Mouse (Mus musculus) mouse embryonic stem cell (cell line): ENCODE data around the gene Vps41.

Experiments used
- in situ Hi-C, 2 experiments: fragments of 300-500 bp; cut with MboI; formaldehyde crosslinking; loops; 1 replicate in 1 of 2; 3 replicates in 1 of 2; pipeline ENCODE4 v1.14.3; 2019 to 2020; ENCODE audit warnings: low sequenced_read_pairs in 2 of 2, low pct_unique_long_range_greater_than_20kb in 1 of 2, mixed read lengths in 1 of 2; ENCODE audit not compliant: unreplicated experiment in 1 of 2

Gene Vps41

DNA sequence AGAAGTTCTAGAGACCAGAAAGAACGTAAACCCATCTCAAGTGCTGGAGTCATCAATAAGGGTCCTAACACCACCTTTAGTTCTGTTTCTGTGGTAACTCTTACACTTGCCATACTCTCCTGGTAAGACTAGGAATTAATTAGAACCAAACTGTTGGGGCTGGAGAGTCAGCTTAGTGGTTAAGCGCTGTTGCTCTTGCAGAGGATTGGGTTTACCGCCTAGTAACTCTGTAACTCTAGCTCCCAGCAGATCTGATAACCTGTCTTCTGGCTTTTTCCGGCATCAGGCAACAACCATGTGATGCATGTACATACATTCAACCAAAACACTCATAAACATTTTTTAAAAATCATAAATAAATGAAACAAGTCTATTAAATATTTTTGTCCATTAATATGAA is 72.6 kb downstream of the Vps41 start:
- in situ Hi-C loops = no loop called here

DNA sequence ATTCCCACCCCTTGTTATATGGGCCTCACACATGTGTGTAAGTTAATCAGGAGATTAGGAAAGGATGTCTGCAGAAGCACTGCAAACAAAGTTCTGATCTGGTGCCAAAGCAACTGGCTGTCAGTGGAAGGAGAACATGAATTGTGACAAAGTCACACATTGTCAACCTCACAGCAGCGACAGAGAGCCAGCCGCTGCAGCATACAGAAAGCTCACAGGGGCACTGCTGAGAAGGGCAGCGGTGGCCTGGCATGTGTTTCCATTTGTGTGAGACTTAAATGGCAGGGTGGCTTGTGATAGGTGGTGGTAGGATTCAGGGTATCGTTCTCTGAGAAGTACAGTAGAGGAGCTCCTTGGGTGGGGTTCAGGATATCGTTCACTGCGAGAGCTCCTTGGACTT is 73.0 kb downstream of the Vps41 start:
- in situ Hi-C loops = no loop called here

DNA sequence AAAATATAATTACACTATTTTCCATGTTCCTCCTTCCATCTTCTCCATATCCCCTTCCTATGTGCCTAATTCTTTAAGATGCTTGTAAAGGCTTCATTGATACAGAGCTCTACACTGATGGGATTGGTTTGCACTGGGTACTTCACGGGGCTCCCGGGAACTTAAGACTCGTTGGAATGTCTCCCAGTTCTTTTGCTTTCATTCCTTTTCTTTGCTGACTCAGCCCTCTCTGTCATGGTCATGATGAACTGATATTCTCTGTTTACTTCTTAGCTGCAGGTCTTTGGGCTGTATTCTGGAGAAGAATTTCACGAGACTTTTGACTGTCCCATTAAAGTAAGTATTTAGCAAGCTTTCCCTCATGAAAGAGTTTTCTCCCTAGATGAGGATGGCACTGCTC is 74.2 kb downstream of the Vps41 start:
- in situ Hi-C loops = no loop called here

DNA sequence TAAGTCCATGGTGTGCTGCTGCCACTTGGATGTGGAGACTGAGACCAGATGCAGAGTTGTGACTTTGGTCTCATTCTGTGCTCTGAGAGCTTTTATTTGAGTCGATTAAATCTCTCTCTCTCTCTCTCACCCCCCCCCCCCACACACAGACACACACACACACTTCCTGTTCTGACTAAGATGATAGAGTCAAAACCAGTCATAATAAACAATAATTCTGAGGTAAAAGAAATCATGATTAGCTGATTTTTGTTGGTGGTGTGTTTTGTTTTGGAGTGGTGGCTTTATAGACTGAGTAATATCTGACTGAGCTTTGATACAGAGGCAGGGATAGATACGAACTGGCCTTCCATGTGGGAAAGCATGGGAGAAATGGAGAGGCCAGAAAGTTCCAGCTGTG is 74.6 kb downstream of the Vps41 start:
- in situ Hi-C loops = no loop called here

DNA sequence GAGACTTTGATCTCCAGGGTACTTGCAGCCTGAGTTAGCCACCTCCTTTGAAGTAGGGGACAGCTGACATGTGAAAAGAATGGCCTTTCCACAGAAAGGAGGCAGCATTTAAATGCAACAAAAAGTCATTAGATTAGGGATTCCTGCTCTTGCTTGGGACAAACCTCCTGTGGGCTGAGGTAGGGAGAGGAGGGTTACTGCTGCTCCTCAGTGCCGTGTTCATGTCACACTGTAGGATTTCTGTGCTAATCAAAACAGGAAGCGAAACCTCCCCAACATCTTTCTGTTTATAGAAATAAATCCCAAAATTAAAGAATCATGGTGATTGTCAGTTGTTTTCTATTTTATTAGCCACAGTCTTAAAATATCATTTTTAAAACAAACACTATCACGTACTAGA is 77.4 kb downstream of the Vps41 start:
- in situ Hi-C loops = no loop called here

DNA sequence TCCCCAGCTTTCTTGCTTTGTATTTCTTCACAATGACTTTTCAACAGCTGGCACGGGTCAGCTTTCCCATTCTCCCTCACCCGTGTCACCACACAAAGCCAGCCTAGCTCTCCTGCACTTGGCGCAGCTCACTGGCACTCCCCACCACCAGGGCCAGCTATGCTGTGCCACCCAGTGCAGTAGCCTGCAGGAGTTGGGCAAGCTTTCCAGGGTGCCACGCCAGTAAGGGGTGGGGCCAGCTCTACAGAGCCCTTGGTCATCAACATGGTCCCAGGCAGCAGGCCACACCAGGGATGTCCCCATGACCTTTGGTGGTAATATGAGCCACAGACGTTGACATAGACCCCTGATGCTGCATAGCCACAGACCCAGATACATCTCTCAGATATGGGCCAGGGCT is 80.5 kb downstream of the Vps41 start:
- in situ Hi-C loops = no loop called here

DNA sequence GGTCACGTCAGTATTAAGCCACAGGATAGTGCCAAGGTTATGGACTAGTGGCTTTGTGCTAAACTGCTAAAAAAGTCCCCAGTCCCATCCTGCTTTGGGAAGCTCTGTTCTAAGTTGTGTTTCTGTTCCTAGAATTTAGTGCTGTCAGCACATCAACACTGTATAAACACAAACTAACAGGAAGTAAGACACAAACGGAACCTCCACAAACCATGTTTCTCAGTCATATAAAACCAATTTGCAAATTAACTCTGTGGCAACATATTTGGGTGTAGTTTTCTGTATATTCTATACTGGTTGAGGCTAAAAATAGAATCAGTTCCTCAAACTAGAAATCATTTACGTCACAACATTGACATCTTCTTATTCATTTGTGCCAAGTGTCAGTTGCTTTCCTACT is 83.3 kb downstream of the Vps41 start:
- in situ Hi-C loops = loop anchor here in 1 of 2 experiments (25.0 kb wide), 2 partner anchors 288 to 738 kb away; no protein-coding TSS in a partner anchor

DNA sequence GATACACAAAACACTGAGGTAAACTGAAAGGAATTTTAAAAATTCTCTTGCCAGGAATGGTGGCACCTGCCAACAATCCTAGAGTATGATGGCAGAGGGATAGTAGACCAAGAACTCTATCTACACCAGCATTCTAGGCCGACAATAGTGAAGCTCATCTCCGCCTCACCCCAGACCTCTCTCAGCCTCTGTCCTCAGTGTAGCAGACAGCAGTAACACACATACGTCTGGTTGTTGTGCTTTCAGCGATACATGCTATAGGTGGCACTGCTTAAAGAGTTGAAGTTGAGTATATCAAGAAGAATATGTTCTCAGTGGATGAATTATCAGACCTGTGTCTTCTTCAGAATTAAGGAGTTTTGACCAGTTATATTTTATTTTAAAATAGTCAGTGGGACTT is 92.4 kb downstream of the Vps41 start:
- in situ Hi-C loops = loop anchor here in 1 of 2 experiments (25.0 kb wide), 2 partner anchors 297 to 747 kb away; no protein-coding TSS in a partner anchor

DNA sequence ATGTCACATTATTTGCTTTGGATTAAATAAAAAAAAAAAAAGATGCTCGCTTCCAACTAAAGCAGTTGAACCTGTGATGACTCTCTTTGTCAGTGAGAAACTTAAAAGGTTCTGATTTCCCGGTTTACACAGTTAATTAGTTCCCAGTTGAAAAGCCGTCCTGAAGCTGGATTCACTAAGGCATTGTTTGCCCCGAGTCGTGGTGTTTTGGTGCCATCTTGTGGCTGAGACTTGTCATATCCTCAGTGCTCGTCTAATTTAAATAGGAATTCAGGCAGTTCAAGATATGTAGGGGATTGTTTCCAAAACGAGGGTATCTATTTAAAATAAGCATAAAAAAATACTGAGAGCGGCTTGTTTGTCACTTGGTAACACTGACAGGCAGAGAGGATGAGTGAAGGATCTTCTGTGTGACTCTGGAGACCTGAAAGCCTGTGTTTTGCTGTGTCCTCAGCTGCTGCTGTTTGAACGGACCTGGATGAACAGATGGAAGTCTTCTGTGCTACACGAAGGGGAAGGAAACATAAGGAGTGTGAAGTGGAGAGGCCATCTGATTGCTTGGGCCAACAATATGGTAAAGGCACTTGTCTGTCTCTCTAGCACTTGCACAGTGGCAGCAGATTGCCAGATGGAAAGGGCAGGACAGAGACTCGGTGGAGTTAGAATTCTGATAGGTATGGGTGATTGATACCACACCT is 93.0 kb downstream of the Vps41 start:
- in situ Hi-C loops = loop anchor here in 1 of 2 experiments (25.0 kb wide), 2 partner anchors 298 to 748 kb away; no protein-coding TSS in a partner anchor

DNA sequence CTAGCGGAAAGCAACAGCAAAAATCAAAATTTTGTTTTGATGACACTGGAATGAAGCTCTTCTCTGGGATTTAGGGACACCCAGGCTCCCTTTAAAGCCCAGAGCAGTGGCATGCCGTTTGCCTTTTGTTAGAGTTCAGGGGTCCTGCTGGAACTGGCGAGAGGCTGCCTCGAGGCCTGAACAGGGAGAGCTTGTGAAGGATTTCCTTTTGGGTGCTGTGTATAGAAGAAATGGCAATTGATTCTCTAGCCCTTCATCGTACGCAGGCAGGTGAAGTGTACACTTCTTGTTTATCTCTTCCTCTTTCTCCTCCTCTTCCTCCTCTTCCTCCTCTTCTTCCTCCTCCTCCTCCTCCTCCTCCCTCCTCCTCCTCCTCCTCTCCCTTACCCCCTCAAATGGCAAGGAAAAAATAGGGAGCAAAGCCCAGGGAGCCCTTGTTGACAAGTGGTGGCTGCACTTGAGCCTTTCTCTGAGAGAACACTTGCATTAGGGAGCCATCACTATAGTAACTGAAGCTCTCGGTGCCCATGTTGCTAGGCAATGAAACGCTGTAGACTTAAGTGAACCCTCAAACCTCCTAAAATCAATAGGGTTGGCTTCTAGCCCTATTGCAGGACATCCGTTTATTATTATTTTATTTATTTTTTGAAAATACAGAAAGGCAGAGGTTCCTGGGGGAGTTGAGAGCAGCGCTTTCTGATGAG is 107.5 kb downstream of the Vps41 start:
- in situ Hi-C loops = loop anchor here in 1 of 2 experiments (25.0 kb wide), 2 partner anchors 312 to 762 kb away; no protein-coding TSS in a partner anchor

DNA sequence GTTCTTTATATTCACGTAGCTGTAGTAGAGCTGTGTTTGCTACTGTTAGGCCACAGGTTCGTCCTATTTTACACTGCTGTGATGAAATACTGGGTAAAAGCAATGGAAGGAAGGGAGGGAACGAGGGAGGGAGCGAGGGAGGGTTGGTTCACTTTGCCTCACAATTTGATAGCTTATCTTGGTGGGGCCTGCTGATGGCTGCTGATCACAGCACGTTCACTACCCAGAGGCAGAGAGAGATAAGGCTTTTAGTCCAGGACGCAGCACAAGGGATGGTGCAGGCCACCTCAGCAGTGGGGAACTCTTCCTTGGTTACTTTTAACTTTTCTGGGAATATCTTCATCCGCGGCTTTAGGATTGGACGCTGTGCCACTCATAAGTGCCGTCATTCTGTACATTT is 109.9 kb downstream of the Vps41 start:
- in situ Hi-C loops = no loop called here

DNA sequence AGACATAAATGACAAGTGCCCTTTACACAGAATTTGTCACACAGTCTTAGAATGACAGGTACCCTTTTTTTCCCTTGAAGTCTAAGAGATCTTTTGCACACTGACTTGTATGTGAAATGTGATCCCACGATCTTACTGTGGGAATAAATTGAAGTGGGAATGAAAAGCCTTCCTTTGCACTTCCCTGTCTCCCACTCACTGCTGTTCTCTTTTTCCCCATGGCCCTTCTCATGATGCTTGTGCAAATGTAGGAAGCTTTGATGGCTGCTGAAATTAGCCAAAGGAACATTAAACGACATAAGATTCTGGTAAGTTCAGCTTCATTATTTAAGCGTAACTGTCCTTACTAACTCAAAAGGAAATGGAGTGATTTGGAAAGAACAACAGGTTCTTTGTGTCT is 113.4 kb downstream of the Vps41 start:
- in situ Hi-C loops = no loop called here

DNA sequence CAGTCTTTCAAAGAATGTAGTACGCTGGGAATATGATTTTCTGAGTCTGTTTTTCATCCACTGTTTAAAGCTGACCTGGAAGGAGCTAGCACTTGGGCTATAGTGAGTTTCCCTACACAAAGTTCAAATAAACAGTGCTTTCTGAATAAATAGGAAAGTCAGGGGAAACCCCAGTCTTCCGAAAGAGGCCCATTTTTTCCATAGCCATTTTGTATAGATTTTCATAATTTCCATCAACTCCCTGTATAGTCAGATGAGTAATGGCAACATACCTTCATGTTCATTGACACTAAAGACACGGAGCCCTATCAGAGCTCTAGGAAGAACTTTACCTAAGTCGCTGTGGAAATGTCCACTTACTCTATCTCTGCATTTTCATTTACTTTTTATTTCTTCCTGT is 122.1 kb downstream of the Vps41 start:
- in situ Hi-C loops = no loop called here

DNA sequence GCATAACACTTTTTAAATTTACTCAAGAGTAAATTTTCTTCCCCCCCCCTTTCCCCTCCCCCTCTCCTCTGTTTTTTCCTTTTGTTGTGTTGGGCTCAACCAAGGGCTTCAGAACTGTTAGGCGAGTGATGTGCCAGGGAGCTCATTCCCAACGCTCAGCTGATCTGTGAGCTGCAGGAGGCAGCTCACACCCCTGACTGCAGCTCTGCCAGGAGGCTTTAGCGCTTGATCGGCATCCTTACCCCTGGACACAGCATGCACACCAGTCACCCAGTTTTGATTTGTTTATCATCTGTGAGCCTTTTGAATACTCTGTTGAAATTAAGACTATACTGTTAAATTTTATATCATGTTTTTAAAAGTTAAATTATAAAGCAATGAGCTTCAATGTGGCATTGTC is 123.3 kb downstream of the Vps41 start:
- in situ Hi-C loops = no loop called here

DNA sequence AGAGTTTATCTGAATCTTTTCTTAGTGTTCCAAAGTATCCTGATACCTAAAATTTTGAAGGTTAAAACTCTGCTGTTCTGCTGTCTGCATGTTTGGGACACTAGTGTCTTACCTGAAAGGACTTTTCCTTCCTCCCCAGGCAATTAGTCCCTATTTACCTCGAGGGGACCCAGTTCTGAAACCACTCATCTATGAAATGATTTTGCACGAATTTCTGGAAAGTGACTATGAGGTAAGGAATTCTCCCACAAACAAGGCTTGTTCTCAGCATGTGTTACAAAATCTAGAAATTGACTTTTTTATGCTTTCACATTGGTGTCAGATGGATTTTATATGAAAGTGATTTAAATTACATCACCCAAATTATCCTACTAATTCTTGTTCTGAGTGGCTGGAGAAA is 123.9 kb downstream of the Vps41 start:
- in situ Hi-C loops = no loop called here

DNA sequence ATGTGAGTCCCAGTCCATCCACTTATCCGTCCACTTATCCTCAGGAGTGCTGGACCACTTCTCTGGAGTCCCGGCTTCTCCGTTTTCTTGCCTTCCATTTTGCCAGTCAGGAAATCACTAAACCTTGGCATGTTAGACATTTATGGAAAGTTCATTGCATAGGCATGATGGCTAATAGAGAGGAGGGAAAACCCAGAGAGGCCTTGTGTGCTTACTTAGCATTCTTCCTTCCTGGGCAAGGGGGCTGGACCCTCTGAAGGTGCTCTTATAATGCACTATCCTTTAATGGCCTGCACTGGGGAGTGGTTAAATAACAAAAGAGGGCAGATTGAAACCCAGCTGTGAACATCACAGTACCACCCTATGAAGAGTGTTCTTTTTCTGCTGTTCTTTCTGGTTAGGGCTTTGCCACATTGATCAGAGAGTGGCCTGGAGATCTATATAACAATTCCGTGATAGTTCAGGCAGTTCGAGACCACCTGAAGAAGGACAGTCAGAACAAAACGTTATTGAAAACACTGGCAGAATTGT is 124.7 kb downstream of the Vps41 start:
- in situ Hi-C loops = no loop called here

DNA sequence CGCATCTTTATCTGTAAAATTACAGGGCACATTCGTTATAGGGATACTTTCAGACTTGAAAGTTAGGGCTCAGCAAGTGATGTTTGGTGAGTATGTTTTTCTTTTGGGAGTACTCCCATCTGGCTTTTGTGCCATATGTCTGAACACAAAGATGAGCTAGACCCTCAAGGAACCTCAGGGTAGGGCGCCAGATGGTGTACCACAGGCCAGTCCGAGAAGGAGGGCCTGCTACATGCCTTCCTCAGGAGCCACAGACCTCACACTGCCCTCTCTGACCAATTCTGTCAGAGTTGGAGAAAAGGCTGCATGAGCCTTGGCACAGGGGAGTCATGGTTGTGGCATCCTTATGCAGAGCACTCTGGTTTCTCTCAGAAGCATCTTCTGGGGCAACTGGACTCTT is 125.5 kb downstream of the Vps41 start:
- in situ Hi-C loops = no loop called here

DNA sequence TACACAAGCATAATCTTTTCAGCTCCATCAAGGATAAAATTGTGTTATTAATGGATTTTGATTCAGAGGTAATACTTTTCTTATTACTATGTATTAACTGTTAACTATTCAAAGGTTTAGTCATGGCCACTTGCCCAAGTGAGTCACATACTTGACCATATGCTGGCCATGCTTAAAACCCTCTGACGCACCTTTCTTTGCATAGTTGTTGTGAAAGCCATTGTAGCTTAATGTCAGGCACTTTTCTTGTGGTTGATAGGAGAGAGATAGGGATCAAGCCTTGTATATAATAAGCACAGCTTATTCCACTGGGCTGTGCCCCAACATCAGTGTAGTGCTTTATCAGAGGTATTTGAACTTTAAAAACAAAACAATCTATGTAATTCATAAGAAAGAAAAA is 126.5 kb downstream of the Vps41 start:
- in situ Hi-C loops = no loop called here

DNA sequence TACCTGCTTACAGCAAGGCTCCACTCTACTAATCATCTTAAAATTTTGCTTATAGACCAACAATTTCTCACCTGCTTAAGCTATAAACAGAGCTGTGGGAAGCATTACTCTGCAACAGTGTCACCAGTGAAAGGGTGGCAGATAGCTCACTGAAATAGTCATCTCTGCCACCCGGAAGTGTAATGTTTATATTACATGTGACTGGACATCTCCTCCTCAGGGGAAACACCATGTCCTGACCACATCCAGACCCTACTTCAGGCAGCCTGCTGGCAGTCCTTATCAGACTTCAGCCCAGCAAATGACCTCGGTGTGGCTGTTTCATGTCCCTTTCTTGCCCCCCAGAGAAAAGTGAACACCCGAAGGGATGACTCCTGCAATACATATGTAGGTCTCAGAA is 130.3 kb downstream of the Vps41 start:
- in situ Hi-C loops = no loop called here

DNA sequence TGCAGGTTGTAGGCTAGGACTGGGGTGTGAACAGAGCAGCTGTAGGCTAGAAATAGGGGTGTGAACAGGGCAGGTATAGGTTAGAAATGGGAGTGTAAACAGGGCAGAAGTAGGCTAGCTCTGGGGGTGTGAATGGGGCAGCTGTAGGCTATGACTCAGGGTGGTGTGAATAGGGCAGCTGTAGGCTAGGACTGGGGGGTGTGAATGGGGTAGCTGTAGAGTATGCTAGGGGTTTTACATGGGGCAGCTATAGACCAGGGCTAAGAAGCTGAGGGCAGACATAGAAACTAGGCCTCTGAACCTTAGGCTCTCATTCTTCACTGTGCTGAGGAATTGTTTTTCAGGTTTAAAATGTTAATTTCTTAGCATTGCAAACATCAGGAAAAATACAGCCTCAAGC is 132.5 kb downstream of the Vps41 start:
- in situ Hi-C loops = no loop called here
